Mouse (Mus musculus) intestine, embryonic 14.5 days (tissue): ENCODE data around the gene Frrs1l. TPM values are rescaled to one million over a fixed set of nuclear protein-coding genes. Genes with fewer than 3 reads are reported as not detected.

Experiments used
- ATAC-seq: fragments of 200-750 bp; cut with Nextera tagmentation; replicated peaks from 2 replicates; pipeline ENCODE4 v1.8.0; 2017; ENCODE audit warnings: low read depth, moderate number of reproducible peaks, moderate TSS enrichment, moderate library complexity; ENCODE audit not compliant: low FRiP score, low TSS enrichment
- DNase-seq: peaks from one replicate; pipeline ENCODE4 v3.0.0-alpha.2; 2018; ENCODE audit warnings: low spot score
- H3K27ac ChIP-seq: fragments of 300-500 bp; sonication (generic); 2 replicates; pipeline ENCODE4 v1.5.1; 2014; ENCODE audit warnings: low read depth, mild to moderate bottlenecking, control low read depth
- H3K27me3 ChIP-seq: fragments of 300-500 bp; sonication (generic); replicated peaks from 2 replicates; pipeline ENCODE4 v1.6.1; 2014; ENCODE audit warnings: low read length, control low read depth; ENCODE audit not compliant: control insufficient read depth, insufficient read depth
- H3K36me3 ChIP-seq: fragments of 300-500 bp; sonication (generic); 2 replicates; pipeline ENCODE4 v1.6.1; 2014; ENCODE audit warnings: low read length, control low read depth; ENCODE audit not compliant: control insufficient read depth, insufficient read depth
- H3K4me1 ChIP-seq: fragments of 300-500 bp; sonication (generic); replicated peaks from 2 replicates; pipeline ENCODE4 v1.6.1; 2014; ENCODE audit warnings: low read length, control low read depth, mixed read lengths; ENCODE audit not compliant: control insufficient read depth, insufficient read depth
- H3K4me2 ChIP-seq: fragments of 300-500 bp; sonication (generic); 2 replicates; pipeline ENCODE4 v1.6.1; 2014; ENCODE audit warnings: low read length
- H3K4me3 ChIP-seq: fragments of 300-500 bp; sonication (generic); 2 replicates; pipeline ENCODE4 v1.5.1; 2014; ENCODE audit warnings: low read depth, low read length, control low read depth, mixed read lengths
- H3K9ac ChIP-seq: fragments of 300-500 bp; sonication (generic); 2 replicates; pipeline ENCODE4 v1.6.1; 2014; ENCODE audit warnings: mild to moderate bottlenecking, low read length
- H3K9me3 ChIP-seq: fragments of 300-500 bp; sonication (generic); 2 replicates; pipeline ENCODE4 v1.6.1; 2016; ENCODE audit warnings: low read length, control low read depth; ENCODE audit not compliant: control insufficient read depth
- WGBS: fragments of 180-500 bp; shearing (Covaris S2); extraction: QIAGEN DNeasy Blood & Tissue Kit; methylation state at CpG from one replicate; pipeline ENCODE4 v1.1.7; 2014; 5-methylcytosine and 5-hydroxymethylcytosine counted together
- polyA plus RNA-seq: library from polyadenylated mRNA; unstranded; fragments of >200 nt; fragmentation: Nextera tagmentation; extraction: Ambion mirVana; gene quantifications from 2 replicates; pipeline ENCODE4 v1.2.1, GENCODE M21; 2014

Frrs1l gene
- polyA plus RNA-seq, 1 experiment from 2014 or later = 1.4 TPM

DNA sequence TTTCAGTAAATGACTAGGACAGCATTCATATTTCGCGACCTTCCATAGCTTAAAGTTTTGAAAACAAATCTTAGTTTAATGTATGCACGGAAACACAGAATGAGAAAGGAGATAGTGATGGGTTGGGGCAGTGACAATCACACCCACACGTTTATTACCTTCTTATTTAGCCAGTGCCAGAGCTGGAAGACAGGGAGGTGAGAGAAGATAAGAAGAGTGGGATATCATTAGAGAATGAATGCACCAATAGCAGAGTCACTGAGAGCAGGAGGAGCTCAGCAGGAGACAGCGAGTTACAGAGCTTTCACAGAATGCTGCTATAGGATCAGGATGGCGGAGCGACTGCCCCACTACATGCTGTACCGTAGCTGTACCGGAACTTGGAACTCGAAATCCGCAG, 68.0 kb downstream of the Frrs1l start:
- Histone ChIP-seq H3K9me3 (no peaks in the 10 kb centered on the region), H3K27me3 (no peaks in the 10 kb centered on the region), H3K4me2 (no peak overlapping the region), H3K4me3 (no peak overlapping the region), H3K9ac (no peak overlapping the region), H3K27ac (no peak overlapping the region), H3K4me1 (no peaks in the 10 kb centered on the region), H3K36me3 (peaks cover 84% of the 10 kb centered on the region)
- DNase-seq (no peak), ATAC-seq (no peak)
- 93% methylated on average over 11 of the region's 11 CpGs for WGBS

- H3K36me3 ChIP-seq = peaks cover 79% of the 10 kb centered on the region
- WGBS = 84% methylated on average over 15 of the region's 15 CpGs
Observed at GRCm38 (mm10) chr4:56915732-56916325, 74.4 kb downstream of the Frrs1l start.

DNA sequence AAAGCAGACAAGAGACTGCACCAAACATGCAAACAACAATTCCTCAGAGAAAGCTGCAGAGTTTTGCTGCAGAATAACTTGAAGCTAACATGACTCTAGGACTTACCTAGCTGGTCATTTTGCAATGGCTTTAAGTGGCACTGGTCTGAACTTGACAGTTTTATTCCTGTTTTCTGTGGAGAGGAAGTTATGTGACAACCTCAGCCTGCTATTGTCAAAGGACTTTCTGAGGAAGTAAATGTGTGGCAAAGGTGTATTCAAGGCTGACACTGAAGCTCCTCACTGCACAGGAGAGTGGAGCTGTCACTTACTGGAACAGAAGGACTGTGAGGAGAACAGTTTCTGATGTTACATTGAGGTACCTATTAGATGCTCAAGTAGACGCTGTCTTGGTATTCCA, 75.4 kb downstream of the Frrs1l start:
- no peak for ATAC-seq
- DNase-seq = no peak
- Histone ChIP-seq H3K9ac (no peak overlapping the region), H3K4me3 (no peak overlapping the region), H3K4me2 (no peak overlapping the region), H3K36me3 (peaks cover 81% of the 10 kb centered on the region), H3K9me3 (no peaks in the 10 kb centered on the region), H3K27ac (no peak overlapping the region), H3K27me3 (no peaks in the 10 kb centered on the region), H3K4me1 (no peaks in the 10 kb centered on the region)
- WGBS = 86% methylated on average over 1 of the region's 1 CpGs

More at GRCm38 (mm10) chr4:56915732-56916325, 74.4 kb downstream of the Frrs1l start:
- ATAC-seq (no peak), DNase-seq (no peak)
- Histone ChIP-seq H3K9ac (no peak overlapping the region), H3K4me2 (no peak overlapping the region), H3K27ac (no peak overlapping the region), H3K27me3 (no peaks in the 10 kb centered on the region), H3K4me1 (no peaks in the 10 kb centered on the region), H3K4me3 (no peak overlapping the region), H3K9me3 (no peaks in the 10 kb centered on the region)

DNA sequence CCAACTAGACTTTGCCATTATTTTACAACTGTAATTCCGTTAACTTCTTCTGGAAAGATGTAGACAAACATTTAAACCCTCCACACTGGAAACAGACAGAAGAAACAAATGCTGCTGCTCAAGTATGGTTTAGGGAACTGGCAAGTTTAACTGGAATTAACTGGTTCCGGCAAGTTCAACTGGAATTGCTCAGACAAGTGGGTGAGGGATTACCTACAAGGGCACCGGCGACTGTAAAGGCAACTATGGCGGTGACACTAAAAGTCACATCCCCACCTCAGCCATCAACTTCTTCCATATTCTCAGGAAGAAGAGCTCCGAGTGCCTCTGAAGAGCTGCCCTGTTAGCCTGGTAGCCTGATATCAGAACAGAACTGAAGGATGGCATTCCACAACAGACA, 75.9 kb downstream of the Frrs1l start:
- Histone ChIP-seq H3K9me3 (no peaks in the 10 kb centered on the region), H3K27ac (no peak overlapping the region), H3K27me3 (no peaks in the 10 kb centered on the region), H3K4me2 (no peak overlapping the region), H3K4me3 (no peak overlapping the region), H3K4me1 (no peaks in the 10 kb centered on the region), H3K9ac (no peak overlapping the region), H3K36me3 (peaks cover 83% of the 10 kb centered on the region)
- DNase-seq (no peak), ATAC-seq (no peak)
- 91% methylated on average over 6 of the region's 6 CpGs for WGBS

GRCm38 (mm10) chr4:56912382-56913001, 77.7 kb downstream of the Frrs1l start:
- no peaks in the 10 kb centered on the region for H3K4me1 ChIP-seq
- H3K9ac ChIP-seq = no peak overlapping the region
- H3K4me3 ChIP-seq = no peak overlapping the region
- WGBS = 92% methylated on average over 7 of the region's 7 CpGs
- no peak overlapping the region for H3K4me2 ChIP-seq
- no peak for ATAC-seq
- H3K27ac ChIP-seq = no peak overlapping the region
- DNase-seq = no peak
- H3K27me3 ChIP-seq = no peaks in the 10 kb centered on the region
- peaks cover 84% of the 10 kb centered on the region for H3K36me3 ChIP-seq
- no peaks in the 10 kb centered on the region for H3K9me3 ChIP-seq

GRCm38 (mm10) chr4:56909568-56909967, 80.6 kb downstream of the Frrs1l start:
- H3K27ac ChIP-seq = no peak overlapping the region
- H3K9ac ChIP-seq = no peak overlapping the region
- DNase-seq (no peak), ATAC-seq (no peak)
- H3K4me1 ChIP-seq = no peaks in the 10 kb centered on the region
- H3K36me3 ChIP-seq = peaks cover 83% of the 10 kb centered on the region
- WGBS = 75% methylated on average over 3 of the region's 3 CpGs
- H3K9me3 ChIP-seq = no peaks in the 10 kb centered on the region
- no peak overlapping the region for H3K4me3 ChIP-seq
- H3K4me2 ChIP-seq = no peak overlapping the region
- H3K27me3 ChIP-seq = no peaks in the 10 kb centered on the region

DNA sequence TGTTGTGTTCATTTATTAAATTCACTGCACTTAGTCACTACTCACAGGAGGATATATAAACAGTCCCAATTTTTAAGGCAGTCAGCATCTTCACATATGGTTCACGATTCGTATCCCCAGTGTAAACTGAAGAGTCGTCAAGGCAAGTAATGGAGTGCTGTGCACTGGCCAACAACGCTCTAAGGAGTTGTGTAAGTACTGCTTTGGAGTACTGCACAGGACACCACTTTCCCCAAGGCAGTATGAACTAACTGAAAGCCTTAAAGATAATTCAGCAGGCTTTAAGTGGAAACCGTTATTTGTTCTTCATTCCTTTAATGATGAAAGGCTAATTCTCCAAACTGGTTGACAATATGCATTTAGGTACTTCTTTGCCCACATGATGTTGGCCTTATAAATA, 82.5 kb downstream of the Frrs1l start:
- no peak for ATAC-seq
- H3K4me2 ChIP-seq = no peak overlapping the region
- no peaks in the 10 kb centered on the region for H3K27me3 ChIP-seq
- H3K27ac ChIP-seq = no peak overlapping the region
- DNase-seq = no peak
- no peaks in the 10 kb centered on the region for H3K9me3 ChIP-seq
- peaks cover 88% of the 10 kb centered on the region for H3K36me3 ChIP-seq
- H3K9ac ChIP-seq = no peak overlapping the region
- no peaks in the 10 kb centered on the region for H3K4me1 ChIP-seq
- no peak overlapping the region for H3K4me3 ChIP-seq
- 91% methylated on average over 5 of the region's 5 CpGs for WGBS
